ENCODE assay signal across 20 mouse cellular contexts in genomic region chr6:97292894-97293293, GRCm38 (mm10). TPM values are rescaled to one million over a fixed set of nuclear protein-coding genes. Genes with fewer than 3 reads are reported as not detected.
A peak's percentile ranks its signal among the peaks of the same experiment; 100 is the strongest.
DNase-seq lines count a peak whose midpoint lies in the region; ATAC-seq and TF ChIP-seq lines count a peak whose summit lies in the region.
"Had no signal": no experiment of that assay in that cellular context is flagged by ENCODE, and none has a peak within 500 bp of the region (broad histone marks: within the 10 kb centered on the region; RNA-seq: fewer than 3 reads in every experiment).

No protein-coding gene starts in this region.

- H3K36me3 ChIP-seq in kidney, adult 2 months (ENCODE audit: control insufficient read depth, insufficient read depth, low read length), result peaks cover 21% of the 10 kb centered on the region
- peaks cover 31% of the 10 kb centered on the region for H3K36me3 ChIP-seq in lung, embryonic 14.5 days (ENCODE audit: insufficient read depth)
- H3K36me3 ChIP-seq in lung, postnatal 0 days (ENCODE audit: insufficient read depth, low read length), result peaks cover 18% of the 10 kb centered on the region; the same call in 1 of the 2 replicates

- 0 out of 2 replicates have a peak, but pooled peaks have one; percentile 9 for TF ChIP-seq EP300 in lung, postnatal 0 days (IDR thresholded peaks at IDR 0.05)

- 0 out of 2 replicates have a peak overlapping the region, but pooled peaks have one; percentile 37 for H3K27ac ChIP-seq in kidney, adult 2 months (ENCODE audit: insufficient read depth, low read depth, low read length)
- H3K27ac ChIP-seq in lung, embryonic 14.5 days (ENCODE audit: low read depth), result peak overlapping the region; percentile 51; the same call in 1 of the 2 replicates
- H3K27ac ChIP-seq in lung, postnatal 0 days (ENCODE audit: low read length), result peak overlapping the region; percentile 55
- H3K27ac ChIP-seq: embryonic facial prominence, embryonic 12.5 days; forebrain, embryonic 15.5 days; heart, adult 2 months; hindbrain, embryonic 12.5 days had no signal

- H3K9ac ChIP-seq in lung, embryonic 14.5 days, result no peak overlapping the region
- no peak overlapping the region for H3K9ac ChIP-seq in lung, postnatal 0 days (replicated peaks; ENCODE audit: low read depth)
- H3K9ac ChIP-seq: embryonic facial prominence, embryonic 12.5 days; forebrain, embryonic 15.5 days; heart, embryonic 13.5 days; hindbrain, embryonic 12.5 days had no signal

- no peak for TF ChIP-seq CTCF in kidney, adult 2 months (conservative IDR thresholded peaks at IDR 0.05; ENCODE audit: insufficient read depth, insufficient read length, low read depth, low read length)
- no peak for TF ChIP-seq CTCF in lung, embryonic 14.5 days (IDR thresholded peaks at IDR 0.05; ENCODE audit: low read depth)
- no peak for TF ChIP-seq CTCF in lung, adult 2 months (IDR thresholded peaks at IDR 0.05; ENCODE audit: insufficient read depth, low read length)
- no peak for TF ChIP-seq CTCF in lung, postnatal 0 days (IDR thresholded peaks at IDR 0.05)

- no peaks in the 10 kb centered on the region for H3K27me3 ChIP-seq in kidney, adult 2 months (replicated peaks; ENCODE audit: control insufficient read depth, insufficient read depth, low read length)
- H3K27me3 ChIP-seq in lung, embryonic 14.5 days (ENCODE audit: insufficient read depth, low read length), result no peaks in the 10 kb centered on the region
- no peaks in the 10 kb centered on the region for H3K27me3 ChIP-seq in lung, postnatal 0 days (replicated peaks; ENCODE audit: insufficient read depth, low read length)
- H3K27me3 ChIP-seq: embryonic facial prominence, embryonic 12.5 days; forebrain, embryonic 15.5 days; heart, embryonic 13.5 days; hindbrain, embryonic 12.5 days had no signal

- no peak for TF ChIP-seq POLR2A in kidney, adult 2 months (IDR thresholded peaks at IDR 0.05; ENCODE audit: low read depth, low read length)
- no peak for TF ChIP-seq POLR2A in lung, adult 2 months (IDR thresholded peaks at IDR 0.05; ENCODE audit: borderline replicate concordance, extremely low read depth, low read depth, low read length)

- no peak for ATAC-seq in lung, embryonic 14.5 days (ENCODE audit: insufficient read depth)
- ATAC-seq in lung, postnatal 0 days, result peak; percentile 55
- ATAC-seq: forebrain, embryonic 15.5 days had no signal

- H3K4me3 ChIP-seq in kidney, adult 2 months (ENCODE audit: insufficient read depth, low read depth, low read length), result no peak overlapping the region
- no peak overlapping the region for H3K4me3 ChIP-seq in lung, embryonic 14.5 days (ENCODE audit: low read depth, low read length)
- no peak overlapping the region for H3K4me3 ChIP-seq in lung, adult 2 months (replicated peaks; ENCODE audit: extremely low read depth, low read depth, low read length)
- no peak overlapping the region for H3K4me3 ChIP-seq in lung, postnatal 0 days (ENCODE audit: low read depth, low read length)
- H3K4me3 ChIP-seq: embryonic facial prominence, embryonic 12.5 days; forebrain, embryonic 15.5 days; heart, adult 2 months; heart, embryonic 13.5 days; hindbrain, embryonic 12.5 days had no signal

- H3K4me2 ChIP-seq in lung, embryonic 14.5 days, result no peak overlapping the region
- H3K4me2 ChIP-seq in lung, postnatal 0 days (replicated peaks; ENCODE audit: low read depth, low read length), result no peak overlapping the region
- H3K4me2 ChIP-seq: embryonic facial prominence, embryonic 12.5 days; forebrain, embryonic 15.5 days; heart, embryonic 13.5 days; hindbrain, embryonic 12.5 days had no signal

- 71% methylated on average over 5 of the region's 5 CpGs for WGBS in kidney, adult 2 months
- 55% methylated on average over 5 of the region's 5 CpGs for WGBS in lung, embryonic 14.5 days
- 62% methylated on average over 5 of the region's 5 CpGs for WGBS in lung, adult 2 months
- WGBS in lung, postnatal 0 days, result 58% methylated on average over 5 of the region's 5 CpGs

- peaks cover 5% of the 10 kb centered on the region for H3K4me1 ChIP-seq in kidney, adult 2 months (ENCODE audit: control insufficient read depth, insufficient read depth, low read length)
- H3K4me1 ChIP-seq in lung, embryonic 14.5 days (ENCODE audit: insufficient read depth), result no peaks in the 10 kb centered on the region; the same call in 1 of the 2 replicates
- peaks cover 5% of the 10 kb centered on the region for H3K4me1 ChIP-seq in lung, adult 2 months (ENCODE audit: control insufficient read depth, insufficient read depth, low read length)
- H3K4me1 ChIP-seq in lung, postnatal 0 days (ENCODE audit: insufficient read depth, low read depth, low read length), result 0 out of 2 replicates have a peak, but pooled peaks cover 3% of the 10 kb centered on the region

- DNase-seq in kidney, adult 2 months, result no peak
- DNase-seq in kidney, postnatal 14 days, result no peak
- no peak for DNase-seq in lung, embryonic 14.5 days
- no peak for DNase-seq in lung, adult 2 months
- peak; percentile 53 for DNase-seq in lung, postnatal 0 days (ENCODE audit: low spot score)
- DNase-seq in lung, postnatal 25 days (ENCODE audit: low spot score), result peak; percentile 51
- DNase-seq in cerebellum, postnatal 10 days, result no peak
- no peak for DNase-seq in cerebellum, postnatal 14 days
- DNase-seq: adrenal gland, adult 2 months; adrenal gland, postnatal 36 days; cerebellum, adult 2 months; cerebellum, postnatal 25 days; gastrocnemius, postnatal 10 days; heart, adult 2 months; heart, postnatal 4 days had no signal

- no peaks in the 10 kb centered on the region for H3K9me3 ChIP-seq in lung, embryonic 14.5 days (ENCODE audit: low read depth, low read length)
- no peaks in the 10 kb centered on the region for H3K9me3 ChIP-seq in lung, postnatal 0 days (ENCODE audit: low read length)
- H3K9me3 ChIP-seq: embryonic facial prominence, embryonic 12.5 days; forebrain, embryonic 15.5 days; heart, embryonic 13.5 days; hindbrain, embryonic 12.5 days had no signal

RNA-seq across cellular contexts. Expression of gene Lmod3, which starts 40.3 kb away (rescaled TPM):
- 0.12 and 1.2 TPM in 2 replicates for polyA plus RNA-seq in kidney, adult 2 months (2012; rRNA removed)
- polyA plus RNA-seq in lung, embryonic 14.5 days (2014; fragmentation: Nextera tagmentation; extraction: Ambion mirVana), result 0.11 and 0.35 TPM in 2 replicates
- polyA plus RNA-seq in lung, adult 2 months (2012; rRNA removed), result 0.22 and 2.0 TPM in 2 replicates
- polyA plus RNA-seq in lung, postnatal 0 days (2015; fragmentation: Nextera tagmentation; extraction: Ambion mirVana), result 0.24 and 0.31 TPM in 2 replicates
- polyA plus RNA-seq: adrenal gland, adult 2 months; forebrain, embryonic 11.5 days had no signal

Comparison
In these comparisons a context has a peak if more than half of its experiments do, and no peak if none do; other contexts are left out.
1. DNase-seq: peak in lung, postnatal 0 days (single experiment) and lung, postnatal 25 days (single experiment); none in kidney, adult 2 months (single experiment), kidney, postnatal 14 days (single experiment), lung, embryonic 14.5 days (single experiment), lung, adult 2 months (single experiment), cerebellum, postnatal 10 days (0 of 2) and cerebellum, postnatal 14 days (0 of 2).
2. Peak in every context shown above with its lines, with median percentiles within 50 percentile points of each other: H3K27ac ChIP-seq.